Comparison of ENCODE assay signal across 19 mouse cellular contexts in the genomic region with DNA sequence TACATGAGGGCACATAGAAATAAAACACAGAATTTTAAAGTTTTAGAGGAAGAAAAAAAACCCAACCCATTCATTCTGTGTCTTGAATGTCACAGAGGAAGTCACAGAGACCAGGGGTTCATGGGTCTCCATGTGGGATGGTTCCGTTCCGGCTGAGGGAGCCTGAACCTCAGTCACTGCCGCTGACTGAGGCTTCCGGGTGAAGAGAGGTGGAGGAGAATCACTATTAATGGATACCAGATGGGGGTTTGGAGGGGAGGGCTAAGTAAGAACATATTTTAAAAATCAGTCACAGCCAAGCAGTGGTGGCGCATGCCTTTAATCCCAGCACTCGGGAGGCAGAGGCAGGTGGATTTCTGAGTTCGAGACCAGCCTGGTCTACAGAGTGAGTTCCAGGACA. TPM values are rescaled to one million over a fixed set of nuclear protein-coding genes. Genes with fewer than 3 reads are reported as not detected.
DNase-seq lines count a peak whose midpoint lies in the region; ATAC-seq lines count a peak whose summit lies in the region.
"Had no signal": no experiment of that assay in that cellular context is flagged by ENCODE, and none has a peak within 500 bp of the region (broad histone marks: within the 10 kb centered on the region; RNA-seq: fewer than 3 reads in every experiment).

No protein-coding gene starts in this region.

- H3K27me3 ChIP-seq in embryonic facial prominence, embryonic 14.5 days (replicated peaks; ENCODE audit: control insufficient read depth, insufficient read depth, low read length), result no peaks in the 10 kb centered on the region
- H3K27me3 ChIP-seq: limb, embryonic 12.5 days; liver, embryonic 13.5 days; lung, embryonic 15.5 days had no signal

- no peaks in the 10 kb centered on the region for H3K9me3 ChIP-seq in embryonic facial prominence, embryonic 14.5 days (ENCODE audit: control insufficient read depth, low read length)
- H3K9me3 ChIP-seq: hindbrain, embryonic 10.5 days; limb, embryonic 12.5 days; liver, embryonic 13.5 days; lung, embryonic 15.5 days; midbrain, embryonic 10.5 days had no signal

- peaks cover 14% of the 10 kb centered on the region for H3K4me1 ChIP-seq in embryonic facial prominence, embryonic 14.5 days (ENCODE audit: control insufficient read depth, insufficient read depth, low read length)

- DNase-seq in embryo, embryonic 10 days (ENCODE audit: low spot score), result peak; percentile 57
- no peak for DNase-seq in embryo, embryonic 9.5 days (ENCODE audit: extremely low spot score)
- DNase-seq in 3T3-L1 (ENCODE audit: low read depth, low spot score), result peak; percentile 51
- DNase-seq in embryonic facial prominence, embryonic 14.5 days (ENCODE audit: low spot score), result peak; percentile 51
- DNase-seq in kidney, postnatal 25 days, result peak; percentile 24 to 55
- no peak for DNase-seq in adrenal gland, postnatal 14 days
- no peak for DNase-seq in yolk sac, embryonic 10.5 days (ENCODE audit: low spot score)
- DNase-seq in gastrocnemius, postnatal 14 days, result no peak
- DNase-seq: cerebellum, adult 11 months; layer of hippocampus, adult 9-11 months; liver, embryonic 13.5 days; thymus, postnatal 36 days had no signal

- H3K9ac ChIP-seq in embryonic facial prominence, embryonic 14.5 days (ENCODE audit: low read depth, low read length), result no peak overlapping the region
- H3K9ac ChIP-seq: limb, embryonic 12.5 days; liver, embryonic 13.5 days; lung, embryonic 15.5 days had no signal

- H3K36me3 ChIP-seq in embryonic facial prominence, embryonic 14.5 days (ENCODE audit: control insufficient read depth, insufficient read depth, low read length), result peaks cover 42% of the 10 kb centered on the region

- no peak overlapping the region for H3K4me3 ChIP-seq in embryonic facial prominence, embryonic 14.5 days (ENCODE audit: low read depth, low read length)
- H3K4me3 ChIP-seq: hindbrain, embryonic 10.5 days; limb, embryonic 12.5 days; liver, embryonic 13.5 days; lung, embryonic 15.5 days; midbrain, embryonic 10.5 days had no signal

- no peak for ATAC-seq in embryonic facial prominence, embryonic 14.5 days (ENCODE audit: low read depth)
- ATAC-seq: activated CD4-positive, CD25-positive, alpha-beta regulatory T cell, adult 4 months; CD4-positive, CD25-positive, alpha-beta regulatory T cell, adult 4 months; hindbrain, postnatal 0 days had no signal

- H3K27ac ChIP-seq in embryonic facial prominence, embryonic 14.5 days (replicated peaks; ENCODE audit: low read depth, low read length), result peak overlapping the region; percentile 42
- H3K27ac ChIP-seq: hindbrain, embryonic 10.5 days; hindbrain, postnatal 0 days; limb, embryonic 12.5 days; liver, embryonic 13.5 days; lung, embryonic 15.5 days; midbrain, embryonic 10.5 days had no signal

- H3K4me2 ChIP-seq in embryonic facial prominence, embryonic 14.5 days (ENCODE audit: low read depth, low read length), result no peak overlapping the region
- H3K4me2 ChIP-seq: limb, embryonic 12.5 days; liver, embryonic 13.5 days; lung, embryonic 15.5 days had no signal

- intact Hi-C loops in gastrocnemius, postnatal 14 days (cut with DNase I; ENCODE audit: low total_unique reads), result no loop called here

- WGBS in embryonic facial prominence, embryonic 14.5 days, result 45% methylated on average over 7 of the region's 7 CpGs

RNA-seq across cellular contexts. Expression of gene Ifngr2, which starts 10.3 kb away (rescaled TPM):
- 51.0 and 55.9 TPM in 2 replicates for polyA plus RNA-seq in embryonic facial prominence, embryonic 14.5 days (2014; fragmentation: Nextera tagmentation; extraction: Ambion mirVana)
- 27.7 and 30.8 TPM in 2 replicates for total RNA-seq in adrenal gland, postnatal 14 days (2021)
- 10 to 100 TPM; 51.4 to 54.4 TPM for total RNA-seq in gastrocnemius, postnatal 14 days (2021)

RNA-seq across cellular contexts. Expression of gene Tmem50b, which starts 40.4 kb away (rescaled TPM):
- polyA plus RNA-seq in embryonic facial prominence, embryonic 14.5 days (2014; fragmentation: Nextera tagmentation; extraction: Ambion mirVana), result 39.5 and 41.7 TPM in 2 replicates
- 45.6 and 48.0 TPM in 2 replicates for total RNA-seq in adrenal gland, postnatal 14 days (2021)
- total RNA-seq in gastrocnemius, postnatal 14 days (2021), result 10 to 100 TPM; 16.0 to 16.9 TPM

Comparison
In these comparisons a context has a peak if more than half of its experiments do, and no peak if none do; other contexts are left out.
1. DNase-seq: peak in embryo, embryonic 10 days (single experiment), 3T3-L1 (single experiment), embryonic facial prominence, embryonic 14.5 days (single experiment) and kidney, postnatal 25 days (2 of 2); none in embryo, embryonic 9.5 days (single experiment), adrenal gland, postnatal 14 days (single experiment), yolk sac, embryonic 10.5 days (single experiment) and gastrocnemius, postnatal 14 days (single experiment).